Comparison of ENCODE assay signal across 19 mouse cellular contexts in genomic region chr13:109746492-109746891, GRCm38 (mm10).
"Had no signal": no experiment of that assay in that cellular context is flagged by ENCODE, and none has a peak within 500 bp of the region (broad histone marks: within the 10 kb centered on the region; RNA-seq: fewer than 3 reads in every experiment).

No protein-coding gene starts in this region.

- H3K27ac ChIP-seq: liver, embryonic 15.5 days; lung, embryonic 15.5 days; midbrain, embryonic 10.5 days; midbrain, embryonic 12.5 days; neural tube, embryonic 13.5 days; neural tube, embryonic 15.5 days had no signal

- DNase-seq: liver, postnatal 0 days; lung, adult 2 months; lung, postnatal 14 days; lung, postnatal 36 days; midbrain, embryonic 14.5 days; retina, postnatal 1 day; right cerebral cortex, postnatal 25 days; right cerebral cortex, postnatal 4 days; spleen, adult 18-20 months; thymus, adult 2 months; thymus, postnatal 25 days; thymus, postnatal 4 days had no signal

- H3K4me3 ChIP-seq: liver, embryonic 15.5 days; lung, embryonic 15.5 days; midbrain, embryonic 10.5 days; midbrain, embryonic 12.5 days; myocyte; neural tube, embryonic 13.5 days; neural tube, embryonic 15.5 days had no signal
